Mouse (Mus musculus) liver, embryonic 12.5 days (tissue): Measurements from ENCODE around the gene Dpt. TPM values are rescaled to one million over a fixed set of nuclear protein-coding genes. Genes with fewer than 3 reads are reported as not detected.
"Not testable (repeated sequence)": the region's sequence is repeated elsewhere in the genome, so short reads cannot be mapped to it uniquely, and the experiment has no call there.

Experiments
- ATAC-seq: fragments of 200-750 bp; cut with Nextera tagmentation; 2 replicates; pipeline ENCODE4 v1.8.0; 2017; ENCODE audit warnings: moderate number of reproducible peaks, mild to moderate bottlenecking, moderate library complexity
- H3K27ac ChIP-seq: fragments of 300-500 bp; sonication (generic); 2 replicates; pipeline ENCODE4 v1.5.1; 2016; ENCODE audit warnings: mild to moderate bottlenecking
- H3K27me3 ChIP-seq: fragments of 300-500 bp; sonication (generic); replicated peaks from 2 replicates; pipeline ENCODE4 v1.6.1; 2016; ENCODE audit warnings: mild to moderate bottlenecking, moderate library complexity
- H3K36me3 ChIP-seq: fragments of 300-500 bp; sonication (generic); 2 replicates; pipeline ENCODE4 v1.6.1; 2016; ENCODE audit warnings: mild to moderate bottlenecking, moderate library complexity
- H3K4me1 ChIP-seq: fragments of 300-500 bp; sonication (generic); 2 replicates; pipeline ENCODE4 v1.6.1; 2016
- H3K4me2 ChIP-seq: fragments of 300-500 bp; sonication (generic); 2 replicates; pipeline ENCODE4 v1.6.1; 2016; ENCODE audit warnings: mild to moderate bottlenecking, moderate library complexity
- H3K4me3 ChIP-seq: fragments of 300-500 bp; sonication (generic); 2 replicates; pipeline ENCODE4 v1.5.1; 2016; ENCODE audit warnings: mild to moderate bottlenecking, moderate library complexity
- H3K9ac ChIP-seq: fragments of 300-500 bp; sonication (generic); 2 replicates; pipeline ENCODE4 v1.6.1; 2016; ENCODE audit warnings: mild to moderate bottlenecking, moderate library complexity
- H3K9me3 ChIP-seq: fragments of 300-500 bp; sonication (generic); replicated peaks from 2 replicates; pipeline ENCODE4 v1.6.1; 2016; ENCODE audit warnings: mild to moderate bottlenecking, moderate library complexity
- WGBS: fragments of 180-500 bp; shearing (Covaris S2); methylation state at CpG from one replicate; pipeline ENCODE4 v1.1.7; 2016; ENCODE audit not compliant: insufficient replicate concordance; 5-methylcytosine and 5-hydroxymethylcytosine counted together
- polyA plus RNA-seq: library from polyadenylated mRNA; unstranded; fragments of >200 nt; fragmentation: Nextera tagmentation; extraction: Ambion mirVana; gene quantifications from 2 replicates; pipeline ENCODE4 v1.2.1, GENCODE M21; 2016

The Dpt gene
- not detected in 2 replicates for polyA plus RNA-seq

DNA sequence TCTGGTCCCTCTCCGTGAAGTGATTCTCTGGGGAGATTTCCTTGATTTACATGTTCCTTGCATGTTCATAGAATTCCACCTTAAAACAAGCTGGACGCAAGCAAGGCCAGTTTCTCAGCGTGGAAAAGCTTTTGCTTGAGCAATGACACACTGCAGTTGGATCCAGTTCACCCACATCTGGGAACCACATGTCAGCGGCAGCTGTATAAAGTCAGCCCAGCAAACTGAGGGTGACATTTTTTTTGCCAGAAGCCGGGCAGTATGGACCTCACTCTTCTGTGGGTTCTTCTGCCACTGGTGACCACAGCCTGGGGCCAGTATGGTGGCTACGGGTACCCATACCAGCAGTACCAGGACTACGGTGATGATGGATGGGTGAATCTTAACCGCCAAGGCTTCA is at the start of gene Dpt:
Dpt (plus strand) TSS at position 174 of the 400 bp plus-strand sequence.
- Histone ChIP-seq H3K27ac (no peak within 1 kb of the TSS), H3K4me2 (no peak within 1 kb of the TSS), H3K4me1 (no peaks in the 10 kb centered on the region), H3K4me3 (no peak within 1 kb of the TSS), H3K9ac (no peak within 1 kb of the TSS), H3K27me3 (no peaks in the 10 kb centered on the region), H3K36me3 (no peaks in the 10 kb centered on the region), H3K9me3 (no peaks in the 10 kb centered on the region)
- ATAC-seq = no peak
- 74% methylated on average over 8 of the region's 8 CpGs for WGBS

DNA sequence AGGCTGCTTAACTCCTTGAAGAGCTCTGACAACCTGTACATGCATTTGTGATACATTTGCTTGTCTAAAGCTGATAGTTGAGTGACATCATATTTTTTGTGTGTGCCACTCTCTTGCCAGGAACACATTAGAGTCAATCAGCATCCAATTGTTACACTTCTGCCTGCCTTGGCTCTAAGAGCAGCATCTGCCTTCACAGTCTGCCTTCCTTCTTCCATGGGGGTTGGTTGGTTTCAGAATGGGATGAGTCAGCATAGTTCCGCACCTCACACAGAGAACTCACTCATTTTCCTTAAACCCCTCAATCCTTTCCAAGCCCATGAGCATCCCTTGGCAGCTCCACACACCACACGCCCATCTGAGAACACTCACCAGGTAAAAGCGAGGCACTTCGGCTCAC is 42.7 kb upstream of the Dpt start:
- 78% methylated on average over 4 of the region's 4 CpGs for WGBS

GRCm38 (mm10) chr1:164755671-164756070 is 40.8 kb upstream of the Dpt start:
- H3K27ac ChIP-seq = no peak overlapping the region

More for the DNA sequence above, 42.7 kb upstream of the Dpt start:
- Histone ChIP-seq H3K36me3 (no peaks in the 10 kb centered on the region), H3K9ac (no peak overlapping the region), H3K4me1 (no peaks in the 10 kb centered on the region), H3K27ac (no peak overlapping the region), H3K4me3 (no peak overlapping the region), H3K4me2 (no peak overlapping the region), H3K9me3 (no peaks in the 10 kb centered on the region), H3K27me3 (no peaks in the 10 kb centered on the region)
- ATAC-seq = no peak

GRCm38 (mm10) chr1:164756951-164757350 is 39.5 kb upstream of the Dpt start:
- Histone ChIP-seq H3K4me1 (no peaks in the 10 kb centered on the region), H3K36me3 (no peaks in the 10 kb centered on the region), H3K9ac (no peak overlapping the region), H3K4me2 (no peak overlapping the region), H3K27me3 (no peaks in the 10 kb centered on the region), H3K27ac (no peak overlapping the region), H3K9me3 (no peaks in the 10 kb centered on the region), H3K4me3 (no peak overlapping the region)
- ATAC-seq = no peak
- 44% methylated on average over 2 of the region's 2 CpGs for whole genome bisulfite sequencing

More at GRCm38 (mm10) chr1:164755671-164756070, 40.8 kb upstream of the Dpt start:
- H3K4me2 ChIP-seq = no peak overlapping the region
- H3K27me3 ChIP-seq = no peaks in the 10 kb centered on the region
- H3K9ac ChIP-seq = no peak overlapping the region
- H3K9me3 ChIP-seq = no peaks in the 10 kb centered on the region
- no peaks in the 10 kb centered on the region for H3K4me1 ChIP-seq
- no peak for ATAC-seq
- H3K4me3 ChIP-seq = no peak overlapping the region
- no peaks in the 10 kb centered on the region for H3K36me3 ChIP-seq
- 63% methylated on average over 3 of the region's 3 CpGs for WGBS

GRCm38 (mm10) chr1:164758401-164758800 is 38.0 kb upstream of the Dpt start:
- Histone ChIP-seq H3K27me3 (no peaks in the 10 kb centered on the region), H3K4me1 (no peaks in the 10 kb centered on the region), H3K27ac (no peak overlapping the region), H3K4me3 (no peak overlapping the region), H3K4me2 (no peak overlapping the region), H3K9me3 (no peaks in the 10 kb centered on the region), H3K9ac (no peak overlapping the region), H3K36me3 (no peaks in the 10 kb centered on the region)
- WGBS = 64% methylated on average over 2 of the region's 2 CpGs
- ATAC-seq = no peak

- no peaks in the 10 kb centered on the region for H3K4me1 ChIP-seq
- ATAC-seq = no peak
- no peaks in the 10 kb centered on the region for H3K27me3 ChIP-seq
- H3K4me3 ChIP-seq = no peak overlapping the region
- no peak overlapping the region for H3K9ac ChIP-seq
- no peaks in the 10 kb centered on the region for H3K9me3 ChIP-seq
- no peak overlapping the region for H3K27ac ChIP-seq
- 58% methylated on average over 2 of the region's 2 CpGs for WGBS
- no peaks in the 10 kb centered on the region for H3K36me3 ChIP-seq
- no peak overlapping the region for H3K4me2 ChIP-seq
Observed at GRCm38 (mm10) chr1:164762276-164762675, 34.2 kb upstream of the Dpt start.

DNA sequence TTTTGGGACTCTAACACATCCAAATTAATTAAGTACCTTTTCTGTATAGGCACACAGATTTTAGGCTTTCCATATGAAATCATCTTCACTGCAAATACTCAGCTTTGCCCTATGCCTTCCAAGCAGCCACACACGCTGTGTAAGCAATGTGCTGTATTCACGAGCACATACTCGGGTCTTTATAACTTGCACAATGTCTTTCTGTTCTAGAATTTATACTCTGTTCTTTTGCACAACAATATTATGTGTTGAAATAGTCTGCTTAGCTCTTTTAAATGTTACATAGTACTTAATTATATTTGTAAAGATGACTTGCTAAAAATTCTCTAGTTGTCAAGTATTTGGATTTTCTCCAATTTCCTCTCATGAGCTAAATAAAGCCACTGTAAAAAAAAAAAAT is 29.8 kb upstream of the Dpt start:
- no peaks in the 10 kb centered on the region for H3K27me3 ChIP-seq
- no peak overlapping the region for H3K9ac ChIP-seq
- H3K4me2 ChIP-seq = no peak overlapping the region
- H3K27ac ChIP-seq = no peak overlapping the region
- no peaks in the 10 kb centered on the region for H3K36me3 ChIP-seq
- no peaks in the 10 kb centered on the region for H3K4me1 ChIP-seq
- no peak for ATAC-seq
- H3K9me3 ChIP-seq = no peaks in the 10 kb centered on the region
- H3K4me3 ChIP-seq = no peak overlapping the region
- 67% methylated on average over 3 of the region's 3 CpGs for WGBS

DNA sequence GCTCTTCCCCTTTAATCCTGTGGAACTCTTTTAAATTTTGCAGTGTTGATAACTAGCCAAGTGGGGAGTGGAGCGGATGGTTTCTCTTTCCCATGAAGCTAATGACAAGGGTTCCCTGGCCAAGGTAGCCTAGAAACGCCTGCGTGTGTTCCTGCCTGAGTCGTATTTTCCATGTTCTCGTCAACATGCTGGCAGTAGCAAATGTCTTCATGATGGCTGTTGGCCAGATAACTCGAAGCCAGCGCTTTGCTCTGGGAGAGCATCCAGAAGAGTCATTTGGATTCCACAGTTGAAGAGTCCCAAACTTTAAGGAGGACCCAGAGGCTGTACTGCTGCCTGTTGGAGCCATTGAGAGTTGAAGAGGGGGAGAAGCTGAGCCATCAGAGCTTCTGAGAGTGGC is 25.8 kb upstream of the Dpt start:
- no peak overlapping the region for H3K4me3 ChIP-seq
- WGBS = 68% methylated on average over 7 of the region's 7 CpGs
- no peaks in the 10 kb centered on the region for H3K4me1 ChIP-seq
- ATAC-seq = no peak
- H3K9ac ChIP-seq = no peak overlapping the region
- H3K27me3 ChIP-seq = no peaks in the 10 kb centered on the region
- no peak overlapping the region for H3K27ac ChIP-seq
- no peak overlapping the region for H3K4me2 ChIP-seq
- no peaks in the 10 kb centered on the region for H3K9me3 ChIP-seq
- no peaks in the 10 kb centered on the region for H3K36me3 ChIP-seq

- Histone ChIP-seq H3K27me3 (no peaks in the 10 kb centered on the region), H3K36me3 (no peaks in the 10 kb centered on the region), H3K9ac (no peak overlapping the region), H3K27ac (no peak overlapping the region), H3K4me2 (no peak overlapping the region), H3K4me1 (no peaks in the 10 kb centered on the region), H3K9me3 (no peaks in the 10 kb centered on the region), H3K4me3 (no peak overlapping the region)
- no peak for ATAC-seq
- WGBS = 52% methylated on average over 7 of the region's 7 CpGs
Observed at GRCm38 (mm10) chr1:164780851-164781510, 15.5 kb upstream of the Dpt start.

DNA sequence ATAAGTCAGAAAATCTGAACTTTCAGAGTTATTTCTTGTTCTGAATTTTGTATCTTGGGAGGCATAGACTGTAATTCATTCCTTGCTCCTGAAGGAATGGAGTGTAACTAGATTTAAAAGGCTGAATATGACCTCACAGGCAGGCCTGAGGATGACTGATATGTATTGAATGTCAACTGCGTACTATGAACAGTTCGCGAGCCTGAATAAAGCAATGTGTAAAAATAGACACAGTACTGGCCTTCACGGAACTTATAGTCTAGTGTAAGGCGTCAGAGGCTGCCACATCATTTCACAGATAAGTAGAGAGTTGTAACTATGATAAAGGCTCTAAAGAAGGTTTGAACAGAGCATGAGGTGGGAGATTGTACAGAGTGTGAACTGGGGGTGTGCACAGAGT is 10.3 kb upstream of the Dpt start:
- no peak overlapping the region for H3K4me2 ChIP-seq
- ATAC-seq = no peak
- H3K4me3 ChIP-seq = no peak overlapping the region
- 72% methylated on average over 5 of the region's 5 CpGs for WGBS
- H3K9me3 ChIP-seq = no peaks in the 10 kb centered on the region
- H3K4me1 ChIP-seq = no peaks in the 10 kb centered on the region
- no peaks in the 10 kb centered on the region for H3K36me3 ChIP-seq
- no peak overlapping the region for H3K27ac ChIP-seq
- H3K27me3 ChIP-seq = no peaks in the 10 kb centered on the region
- no peak overlapping the region for H3K9ac ChIP-seq

GRCm38 (mm10) chr1:164787771-164788170 is 8.7 kb upstream of the Dpt start:
- Histone ChIP-seq H3K27ac (no peak overlapping the region), H3K4me3 (no peak overlapping the region), H3K4me2 (no peak overlapping the region), H3K9ac (no peak overlapping the region), H3K9me3 (no peaks in the 10 kb centered on the region), H3K27me3 (no peaks in the 10 kb centered on the region), H3K36me3 (no peaks in the 10 kb centered on the region), H3K4me1 (no peaks in the 10 kb centered on the region)
- WGBS = 78% methylated on average over 7 of the region's 7 CpGs
- ATAC-seq = peak; percentile 63; the same call in 1 of the 2 replicates

DNA sequence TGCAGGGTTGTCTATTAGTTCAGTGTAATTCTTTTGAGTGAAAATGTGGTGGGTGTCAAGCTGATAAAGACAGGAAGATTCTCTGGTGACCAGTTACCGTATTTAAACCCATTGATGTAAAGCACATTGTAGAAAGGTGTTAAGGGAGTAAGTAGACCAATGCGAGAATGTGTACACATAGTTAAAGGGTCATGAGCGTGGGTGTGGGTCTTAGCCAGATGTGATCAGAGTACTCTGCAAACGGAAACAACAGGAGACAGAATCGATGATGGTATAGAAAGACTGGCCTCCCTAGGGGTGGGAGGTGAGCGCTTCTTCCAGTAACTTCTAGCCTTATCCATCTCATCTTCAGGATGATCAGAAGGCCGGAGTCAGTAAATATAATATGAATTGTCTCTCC is 8.2 kb upstream of the Dpt start:
- H3K4me1 ChIP-seq = no peaks in the 10 kb centered on the region
- no peak for ATAC-seq
- H3K27ac ChIP-seq = no peak overlapping the region
- 65% methylated on average over 7 of the region's 7 CpGs for WGBS
- no peaks in the 10 kb centered on the region for H3K27me3 ChIP-seq
- H3K9me3 ChIP-seq = no peaks in the 10 kb centered on the region
- H3K9ac ChIP-seq = no peak overlapping the region
- no peaks in the 10 kb centered on the region for H3K36me3 ChIP-seq
- no peak overlapping the region for H3K4me2 ChIP-seq
- no peak overlapping the region for H3K4me3 ChIP-seq

- H3K9me3 ChIP-seq, H3K4me1 ChIP-seq, H3K4me2 ChIP-seq, ATAC-seq, H3K4me3 ChIP-seq, H3K27me3 ChIP-seq, H3K9ac ChIP-seq, H3K36me3 ChIP-seq, H3K27ac ChIP-seq: not testable (repeated sequence)
- 83% methylated on average over 12 of the region's 12 CpGs for WGBS
Observed at GRCm38 (mm10) chr1:164790296-164790695, 6.1 kb upstream of the Dpt start.
